Mouse (Mus musculus): Measurements from ENCODE around the gene Mylk. TPM values are rescaled to one million over a fixed set of nuclear protein-coding genes. Genes with fewer than 3 reads are reported as not detected.

Gene Mylk
- polyA plus RNA-seq, 1 experiment from 2014 or later = 7.9 TPM

- peaks cover 21% of the 10 kb centered on the region for H3K4me1 ChIP-seq
- WGBS = 84% methylated on average over 11 of the region's 11 CpGs
- no peaks in the 10 kb centered on the region for H3K9me3 ChIP-seq
- no peak overlapping the region for H3K4me2 ChIP-seq (replicated peaks)
- H3K9ac ChIP-seq (replicated peaks) = no peak overlapping the region
- no peak for ATAC-seq (ENCODE audit: low FRiP score, low read depth)
- H3K4me3 ChIP-seq = no peak overlapping the region
- no peak overlapping the region; the same call in 1 of the 2 replicates for H3K27ac ChIP-seq (replicated peaks)
- H3K27me3 ChIP-seq = peaks cover 6% of the 10 kb centered on the region; the same call in 1 of the 2 replicates
- H3K36me3 ChIP-seq = no peaks in the 10 kb centered on the region
These were observed 154.2 kb downstream of the Mylk start for GRCm38 (mm10) chr16:34899071-34899808.

DNA sequence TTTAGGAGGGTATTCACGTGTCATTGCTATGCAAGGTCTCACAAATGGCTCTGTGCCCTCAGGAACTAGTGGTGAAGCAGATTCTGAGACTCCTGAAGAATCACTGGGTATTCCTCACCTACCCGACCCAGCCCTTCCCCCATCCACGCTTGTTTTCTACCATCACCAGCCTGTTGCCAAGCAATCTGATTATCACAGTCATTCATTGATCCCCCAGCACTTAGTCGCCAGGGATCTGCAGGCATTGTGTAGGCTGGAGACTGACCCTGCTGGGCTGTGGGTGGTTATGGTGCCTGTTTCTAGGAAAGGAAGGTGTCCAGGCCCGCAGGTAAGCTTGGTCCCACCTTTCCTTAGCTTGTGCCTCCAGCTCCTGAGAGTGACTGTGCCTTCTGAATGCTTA lies 155.0 kb downstream of the Mylk start:
- H3K4me3 ChIP-seq = no peak overlapping the region
- 18% methylated on average over 5 of the region's 5 CpGs for WGBS
- no peaks in the 10 kb centered on the region for H3K9me3 ChIP-seq
- H3K9ac ChIP-seq (replicated peaks) = 0 out of 2 replicates have a peak overlapping the region, but pooled peaks have one; percentile 20
- no peak overlapping the region for H3K27ac ChIP-seq (replicated peaks)
- H3K36me3 ChIP-seq = no peaks in the 10 kb centered on the region
- peaks cover 21% of the 10 kb centered on the region for H3K4me1 ChIP-seq
- ATAC-seq (ENCODE audit: low FRiP score, low read depth) = no peak; the same call in 1 of the 2 replicates
- no peak overlapping the region for H3K4me2 ChIP-seq (replicated peaks)
- peaks cover 6% of the 10 kb centered on the region; the same call in 1 of the 2 replicates for H3K27me3 ChIP-seq

DNA sequence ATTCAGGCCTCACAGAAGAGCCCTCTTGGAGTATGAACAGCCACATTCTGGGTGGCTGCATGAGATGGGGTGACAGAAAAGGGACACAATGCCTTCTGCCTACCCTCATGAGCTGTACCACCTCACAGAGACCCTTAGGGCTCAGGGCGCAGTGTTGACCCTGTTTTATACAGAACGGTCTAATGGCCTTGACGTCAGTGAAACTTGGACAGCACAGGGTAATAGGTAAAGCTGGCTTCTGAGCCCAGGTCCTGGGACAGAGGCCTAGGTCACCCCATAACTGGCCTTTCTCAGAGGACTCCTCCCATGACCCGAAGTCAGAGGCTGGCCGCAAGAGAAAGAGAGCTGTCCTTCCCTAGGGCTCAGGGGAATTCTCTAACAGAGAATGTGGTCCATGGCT lies 155.5 kb downstream of the Mylk start:
- Histone ChIP-seq H3K4me1 (peaks cover 21% of the 10 kb centered on the region), H3K4me3 (no peak overlapping the region), H3K4me2 (replicated peaks) (no peak overlapping the region), H3K9ac (replicated peaks) (0 out of 2 replicates have a peak overlapping the region, but pooled peaks have one; percentile 20), H3K27ac (replicated peaks) (no peak overlapping the region), H3K36me3 (no peaks in the 10 kb centered on the region), H3K27me3 (peaks cover 6% of the 10 kb centered on the region; the same call in 1 of the 2 replicates), H3K9me3 (no peaks in the 10 kb centered on the region)
- WGBS = 67% methylated on average over 5 of the region's 5 CpGs
- no peak for ATAC-seq (ENCODE audit: low FRiP score, low read depth)

DNA sequence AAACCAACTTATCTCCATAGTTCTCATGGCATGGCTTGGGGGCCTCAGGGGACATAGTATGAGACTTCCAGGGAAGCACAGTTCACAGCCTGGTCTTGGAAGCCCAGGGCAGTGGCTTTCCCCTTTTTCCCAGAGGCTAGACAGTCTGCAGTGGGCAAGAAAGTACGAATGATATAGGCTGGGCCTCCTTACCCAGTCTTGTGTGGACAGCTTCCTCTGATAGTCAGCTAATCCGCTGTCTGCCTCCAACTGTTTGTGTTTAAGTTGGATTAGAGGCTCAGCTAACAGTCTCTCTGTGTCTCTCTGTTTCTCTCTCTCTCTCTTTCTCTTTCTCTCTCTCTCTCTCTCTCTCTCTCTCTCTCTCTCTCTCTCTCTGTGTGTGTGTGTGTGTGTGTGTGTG lies 156.0 kb downstream of the Mylk start:
- 22% methylated on average over 2 of the region's 2 CpGs for WGBS
- no peak overlapping the region for H3K9ac ChIP-seq (replicated peaks)
- H3K4me3 ChIP-seq = no peak overlapping the region
- ATAC-seq (ENCODE audit: low FRiP score, low read depth) = no peak
- H3K36me3 ChIP-seq = no peaks in the 10 kb centered on the region
- H3K27ac ChIP-seq (replicated peaks) = no peak overlapping the region
- H3K4me2 ChIP-seq (replicated peaks) = no peak overlapping the region
- H3K9me3 ChIP-seq = no peaks in the 10 kb centered on the region
- peaks cover 21% of the 10 kb centered on the region for H3K4me1 ChIP-seq
- H3K27me3 ChIP-seq = peaks cover 6% of the 10 kb centered on the region; the same call in 1 of the 2 replicates

DNA sequence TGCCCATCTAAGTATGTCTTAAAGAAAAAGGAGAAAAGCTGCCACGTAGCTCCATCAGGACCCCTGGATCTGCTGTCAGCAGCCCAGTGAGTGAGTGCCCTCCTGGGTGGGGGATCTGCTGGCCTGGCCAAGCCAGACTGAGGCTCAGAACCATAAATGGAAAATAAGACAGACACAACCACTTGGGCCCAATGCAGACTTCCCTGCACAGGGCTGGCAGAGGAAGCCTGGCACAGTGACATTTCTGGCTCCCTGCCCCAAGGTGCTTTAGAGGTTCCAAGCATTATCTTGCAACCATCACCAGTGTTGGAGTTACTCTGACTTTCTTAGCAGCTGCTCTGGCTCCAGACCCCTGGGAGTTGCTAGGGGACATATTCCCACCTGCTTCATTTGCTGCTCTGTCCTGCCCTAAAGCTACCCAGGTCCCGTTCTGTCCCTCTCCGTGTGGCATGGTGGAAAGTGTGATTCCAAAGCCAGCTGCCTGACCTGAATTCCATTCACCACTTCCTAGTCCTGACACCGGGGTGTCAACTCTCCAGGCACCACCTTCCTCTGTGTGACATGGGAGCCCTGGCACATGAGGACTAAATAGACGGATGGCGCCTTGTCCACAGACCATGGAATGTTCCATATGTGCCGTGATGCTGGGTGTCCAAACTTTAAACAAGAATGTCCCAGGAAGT lies 156.7 kb downstream of the Mylk start:
- H3K9me3 ChIP-seq = no peaks in the 10 kb centered on the region
- H3K4me2 ChIP-seq (replicated peaks) = no peak overlapping the region
- ATAC-seq (ENCODE audit: low FRiP score, low read depth) = no peak
- H3K27ac ChIP-seq (replicated peaks) = no peak overlapping the region
- H3K36me3 ChIP-seq = no peaks in the 10 kb centered on the region
- H3K4me1 ChIP-seq = peaks cover 21% of the 10 kb centered on the region
- peaks cover 6% of the 10 kb centered on the region; the same call in 1 of the 2 replicates for H3K27me3 ChIP-seq
- no peak overlapping the region for H3K4me3 ChIP-seq
- WGBS = 78% methylated on average over 7 of the region's 7 CpGs
- H3K9ac ChIP-seq (replicated peaks) = no peak overlapping the region

- no peak overlapping the region for H3K4me2 ChIP-seq (replicated peaks)
- 28% methylated on average over 9 of the region's 9 CpGs for WGBS
- H3K36me3 ChIP-seq = no peaks in the 10 kb centered on the region
- ATAC-seq (ENCODE audit: low FRiP score, low read depth) = no peak
- peaks cover 6% of the 10 kb centered on the region; the same call in 1 of the 2 replicates for H3K27me3 ChIP-seq
- peaks cover 21% of the 10 kb centered on the region for H3K4me1 ChIP-seq
- no peak overlapping the region for H3K9ac ChIP-seq (replicated peaks)
- no peaks in the 10 kb centered on the region for H3K9me3 ChIP-seq
- H3K27ac ChIP-seq (replicated peaks) = no peak overlapping the region
- H3K4me3 ChIP-seq = no peak overlapping the region
These were observed 157.3 kb downstream of the Mylk start for GRCm38 (mm10) chr16:34902294-34902680.

DNA sequence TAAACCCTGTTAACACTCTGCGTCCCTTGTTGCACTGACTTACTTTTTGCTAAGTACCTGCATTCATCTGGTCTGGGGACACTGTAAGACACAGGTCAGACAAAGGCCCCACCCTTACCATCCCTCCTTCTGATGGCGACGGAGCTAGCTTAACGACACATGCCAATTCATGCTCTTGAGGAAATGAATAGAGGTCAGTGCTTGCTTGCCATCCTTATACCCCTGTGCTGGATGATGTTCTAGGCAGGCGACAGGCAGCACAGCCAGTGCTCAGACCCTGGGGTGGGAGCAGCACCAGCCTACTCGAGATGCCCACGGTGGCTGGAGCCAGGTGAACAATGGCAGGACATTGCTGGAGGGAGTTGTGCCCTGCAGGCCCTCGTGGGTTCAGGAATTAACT lies 157.8 kb downstream of the Mylk start:
- Histone ChIP-seq H3K9me3 (no peaks in the 10 kb centered on the region), H3K4me2 (replicated peaks) (no peak overlapping the region), H3K36me3 (no peaks in the 10 kb centered on the region), H3K27me3 (peaks cover 6% of the 10 kb centered on the region; the same call in 1 of the 2 replicates), H3K9ac (replicated peaks) (no peak overlapping the region), H3K27ac (replicated peaks) (no peak overlapping the region), H3K4me1 (peaks cover 21% of the 10 kb centered on the region), H3K4me3 (no peak overlapping the region)
- ATAC-seq (ENCODE audit: low FRiP score, low read depth) = no peak
- 82% methylated on average over 8 of the region's 8 CpGs for WGBS

- no peaks in the 10 kb centered on the region for H3K36me3 ChIP-seq
- no peak overlapping the region for H3K27ac ChIP-seq (replicated peaks)
- no peak overlapping the region for H3K9ac ChIP-seq (replicated peaks)
- H3K9me3 ChIP-seq = no peaks in the 10 kb centered on the region
- peaks cover 12% of the 10 kb centered on the region for H3K4me1 ChIP-seq
- peaks cover 6% of the 10 kb centered on the region; the same call in 1 of the 2 replicates for H3K27me3 ChIP-seq
- no peak for ATAC-seq (ENCODE audit: low FRiP score, low read depth)
- WGBS = 91% methylated on average over 4 of the region's 4 CpGs
- H3K4me3 ChIP-seq = no peak overlapping the region
- no peak overlapping the region for H3K4me2 ChIP-seq (replicated peaks)
These were observed 159.9 kb downstream of the Mylk start for GRCm38 (mm10) chr16:34904876-34905275.

DNA sequence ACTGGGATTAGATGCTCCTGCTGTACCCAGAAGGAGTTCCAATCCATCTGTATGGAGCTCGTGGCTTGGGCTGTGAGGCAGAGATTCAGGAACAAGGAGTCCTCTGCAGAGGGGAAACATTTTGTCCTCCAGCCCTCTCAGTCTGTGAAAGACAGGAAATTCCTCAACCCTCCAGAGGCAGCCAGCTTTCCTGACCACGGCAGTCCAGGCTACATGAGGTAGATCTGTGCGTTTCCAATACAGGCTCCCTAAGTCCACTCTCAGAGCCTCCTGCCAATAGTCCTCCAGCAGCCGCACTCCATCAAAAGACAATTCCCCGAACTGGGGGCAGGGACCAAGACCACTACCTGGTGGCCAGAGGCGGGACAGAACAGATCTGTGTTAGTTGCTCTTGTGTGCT lies 164.4 kb downstream of the Mylk start:
- Histone ChIP-seq H3K4me3 (no peak overlapping the region), H3K27me3 (no peaks in the 10 kb centered on the region), H3K9ac (replicated peaks) (no peak overlapping the region), H3K4me2 (replicated peaks) (no peak overlapping the region), H3K4me1 (no peaks in the 10 kb centered on the region), H3K36me3 (no peaks in the 10 kb centered on the region), H3K9me3 (no peaks in the 10 kb centered on the region), H3K27ac (replicated peaks) (no peak overlapping the region)
- WGBS = 77% methylated on average over 6 of the region's 6 CpGs
- ATAC-seq (ENCODE audit: low FRiP score, low read depth) = no peak

- no peak overlapping the region for H3K4me3 ChIP-seq
- no peaks in the 10 kb centered on the region for H3K9me3 ChIP-seq
- no peak for ATAC-seq (ENCODE audit: low FRiP score, low read depth)
- H3K27me3 ChIP-seq = no peaks in the 10 kb centered on the region
- peaks cover 7% of the 10 kb centered on the region; the same call in 1 of the 2 replicates for H3K4me1 ChIP-seq
- no peak overlapping the region for H3K9ac ChIP-seq (replicated peaks)
- H3K4me2 ChIP-seq (replicated peaks) = no peak overlapping the region
- H3K36me3 ChIP-seq = no peaks in the 10 kb centered on the region
- 93% methylated on average over 4 of the region's 4 CpGs for WGBS
- H3K27ac ChIP-seq (replicated peaks) = no peak overlapping the region
These were observed 172.4 kb downstream of the Mylk start for GRCm38 (mm10) chr16:34917373-34917900.

DNA sequence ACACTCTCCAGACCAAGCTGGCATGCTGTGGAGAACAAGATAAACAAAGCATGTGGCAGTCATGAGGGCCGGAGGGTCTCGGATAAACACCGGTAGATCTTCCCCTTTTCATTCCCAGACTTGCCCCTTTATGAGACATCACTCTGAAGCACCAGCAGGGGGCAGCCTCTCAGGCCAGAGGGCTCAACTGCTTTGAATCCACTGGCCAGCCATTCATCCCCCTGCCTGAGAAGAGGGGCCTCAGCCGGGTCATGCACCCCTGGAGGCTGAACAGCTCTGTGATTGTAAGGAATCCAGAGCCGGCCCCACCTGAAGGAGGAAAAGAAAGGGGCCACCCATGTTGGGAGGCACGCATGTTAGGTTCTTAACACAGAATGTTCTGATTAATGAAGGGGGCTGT lies 175.2 kb downstream of the Mylk start:
- no peaks in the 10 kb centered on the region for H3K9me3 ChIP-seq
- WGBS = 14% methylated on average over 6 of the region's 6 CpGs
- H3K4me3 ChIP-seq = no peak overlapping the region
- no peak overlapping the region for H3K9ac ChIP-seq (replicated peaks)
- no peaks in the 10 kb centered on the region for H3K27me3 ChIP-seq
- H3K4me2 ChIP-seq (replicated peaks) = no peak overlapping the region
- ATAC-seq (ENCODE audit: low FRiP score, low read depth) = no peak
- H3K4me1 ChIP-seq = peaks cover 16% of the 10 kb centered on the region
- H3K27ac ChIP-seq (replicated peaks) = no peak overlapping the region
- no peaks in the 10 kb centered on the region for H3K36me3 ChIP-seq

DNA sequence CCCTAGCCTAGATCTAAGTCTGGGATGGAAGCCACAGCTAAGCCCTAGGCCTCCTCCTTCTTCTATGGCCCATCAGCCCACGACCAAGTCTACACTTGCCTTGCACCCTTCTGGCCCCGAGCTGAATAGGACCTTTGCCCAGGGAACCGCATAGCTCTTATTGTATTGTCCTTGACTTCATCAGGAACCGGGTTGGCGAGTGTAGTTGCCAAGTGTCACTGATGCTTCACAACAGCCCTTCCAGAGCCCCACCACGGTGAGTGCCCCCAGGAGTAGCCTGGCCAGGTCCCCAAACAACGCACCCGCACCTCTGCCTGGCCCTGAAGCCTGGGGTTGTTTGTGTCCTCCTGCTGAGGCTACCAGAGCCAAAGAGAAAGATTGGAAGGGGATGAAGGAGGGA lies 175.9 kb downstream of the Mylk start:
- 72% methylated on average over 8 of the region's 8 CpGs for WGBS
- Histone ChIP-seq H3K27ac (replicated peaks) (no peak overlapping the region), H3K4me2 (replicated peaks) (no peak overlapping the region), H3K9me3 (no peaks in the 10 kb centered on the region), H3K27me3 (no peaks in the 10 kb centered on the region), H3K9ac (replicated peaks) (no peak overlapping the region), H3K4me1 (peaks cover 16% of the 10 kb centered on the region), H3K36me3 (no peaks in the 10 kb centered on the region), H3K4me3 (no peak overlapping the region)
- ATAC-seq (ENCODE audit: low FRiP score, low read depth) = no peak

Data from midbrain, embryonic 12.5 days (tissue).